Mouse (Mus musculus) CH12.LX (cell line): ENCODE measurements around the gene Srsf6. TPM values are rescaled to one million over a fixed set of nuclear protein-coding genes. Genes with fewer than 3 reads are reported as not detected.

Experiments used
- DNase-seq: peaks from one replicate; pipeline ENCODE4 v3.0.0-alpha.2; 2013; ENCODE audit errors: extremely low read depth
- H3K27ac ChIP-seq: 2 replicates; pipeline ENCODE4 v1.5.1; 2012; ENCODE audit warnings: low read depth, mild to moderate bottlenecking, control low read depth, moderate library complexity; ENCODE audit not compliant: insufficient read depth
- H3K27me3 ChIP-seq: replicated peaks from 2 replicates; pipeline ENCODE3; 2012; ENCODE audit warnings: inconsistent platforms
- H3K36me3 ChIP-seq, 2 experiments: replicated peaks in 1 of 2; 2 replicates each; pipeline versions ENCODE3 to v1.6.1; 2012; ENCODE audit warnings: inconsistent platforms in 1 of 2, low read length in 1 of 2, mild to moderate bottlenecking in 1 of 2, mixed read lengths in 1 of 2, moderate library complexity in 1 of 2; ENCODE audit not compliant: control insufficient read depth in 1 of 2, insufficient read depth in 1 of 2
- H3K4me1 ChIP-seq, 2 experiments: 2 replicates each; pipeline ENCODE4 v1.6.1; 2012; ENCODE audit warnings: inconsistent platforms in 1 of 2, moderate library complexity in 1 of 2; ENCODE audit not compliant: insufficient read depth in 2 of 2, control insufficient read depth in 1 of 2
- H3K4me2 ChIP-seq: 2 replicates; pipeline ENCODE4 v1.6.1; 2012; ENCODE audit warnings: low read depth, mild to moderate bottlenecking, control low read depth; ENCODE audit not compliant: poor library complexity, insufficient read depth, severe bottlenecking
- H3K4me3 ChIP-seq, 3 experiments: fragments of 150-350 bp in 1 of 3; sonication (generic) in 1 of 3; replicated peaks in 1 of 3; 2 replicates each; pipeline versions ENCODE3 to v1.5.1; 2011 to 2012; ENCODE audit warnings: low read depth in 2 of 3, low read length in 2 of 3, mild to moderate bottlenecking in 2 of 3, moderate library complexity in 2 of 3, control low read depth in 1 of 3, improper control_type of control experiment in 1 of 3, inconsistent platforms in 1 of 3, mixed read lengths in 1 of 3; ENCODE audit not compliant: poor library complexity in 1 of 3
- H3K79me2 ChIP-seq: replicated peaks from 2 replicates; pipeline ENCODE4 v1.6.1; 2012; ENCODE audit warnings: mild to moderate bottlenecking, moderate library complexity; ENCODE audit not compliant: control insufficient read depth, poor library complexity, insufficient read depth, severe bottlenecking; ENCODE audit errors: extremely low read depth
- H3K9ac ChIP-seq: 2 replicates; pipeline ENCODE4 v1.6.1; 2012; ENCODE audit warnings: low read depth, mild to moderate bottlenecking, control low read depth, moderate library complexity; ENCODE audit not compliant: insufficient read depth
- H3K9me3 ChIP-seq: replicated peaks from 2 replicates; pipeline ENCODE3; 2012; ENCODE audit warnings: low read length, inconsistent platforms, mixed read lengths
- CHD1 ChIP-seq: IDR thresholded peaks from 2 replicates; pipeline ENCODE4 v1.6.1; 2012; ENCODE audit warnings: low read depth, low read length, improper control_type of control experiment, inconsistent platforms
- CHD2 ChIP-seq: IDR thresholded peaks from 2 replicates; pipeline ENCODE4 v1.6.1; 2011; ENCODE audit warnings: low read length, improper control_type of control experiment
- CTCF ChIP-seq, 2 experiments: IDR thresholded peaks in 1 of 2; conservative IDR thresholded peaks in 1 of 2; 2 replicates each; pipeline ENCODE4 v1.5.1; 2011 to 2012; ENCODE audit warnings: low read depth in 2 of 2, low read length in 2 of 2, improper control_type of control experiment in 1 of 2, inconsistent platforms in 1 of 2, mild to moderate bottlenecking in 1 of 2, moderate library complexity in 1 of 2
- E2F4 ChIP-seq: IDR thresholded peaks from 2 replicates; pipeline ENCODE4 v1.6.1; 2011; ENCODE audit warnings: low read depth, low read length, improper control_type of control experiment; ENCODE audit not compliant: insufficient replicate concordance
- ELF1 ChIP-seq: IDR thresholded peaks from 2 replicates; pipeline ENCODE4 v1.6.1; 2014; ENCODE audit warnings: low read depth, mild to moderate bottlenecking, inconsistent platforms, low read length, improper control_type of control experiment
- EP300 ChIP-seq: IDR thresholded peaks from 2 replicates; pipeline ENCODE4 v1.6.1; 2011; ENCODE audit warnings: low read length, improper control_type of control experiment
- ETS1 ChIP-seq: conservative IDR thresholded peaks from 2 replicates; pipeline ENCODE4 v1.6.1; 2012; ENCODE audit warnings: low read depth, mild to moderate bottlenecking, inconsistent platforms, low read length, improper control_type of control experiment, moderate library complexity
- GABPA ChIP-seq: IDR thresholded peaks from 2 replicates; pipeline ENCODE4 v1.6.1; 2012; ENCODE audit warnings: low read depth, low read length, improper control_type of control experiment, inconsistent platforms; ENCODE audit not compliant: insufficient replicate concordance
- HCFC1 ChIP-seq: IDR thresholded peaks from 2 replicates; pipeline ENCODE4 v1.6.1; 2012; ENCODE audit warnings: low read depth, mild to moderate bottlenecking, inconsistent platforms, low read length, improper control_type of control experiment
- IRF4 ChIP-seq: IDR thresholded peaks from 2 replicates; pipeline ENCODE4 v1.6.1; 2014; ENCODE audit warnings: low read depth, mild to moderate bottlenecking, inconsistent platforms, low read length, improper control_type of control experiment
- JUND ChIP-seq: conservative IDR thresholded peaks from 2 replicates; pipeline ENCODE4 v1.6.1; 2011; ENCODE audit warnings: low read depth, low read length, improper control_type of control experiment
- KAT2A ChIP-seq: IDR thresholded peaks from 2 replicates; pipeline ENCODE4 v1.6.1; 2012; ENCODE audit warnings: low read length, improper control_type of control experiment, inconsistent platforms; ENCODE audit not compliant: insufficient replicate concordance
- MAFK ChIP-seq: IDR thresholded peaks from 2 replicates; pipeline ENCODE4 v1.6.1; 2011; ENCODE audit warnings: low read length, improper control_type of control experiment; ENCODE audit not compliant: insufficient replicate concordance
- MAZ ChIP-seq: IDR thresholded peaks from 2 replicates; pipeline ENCODE4 v1.6.1; 2012; ENCODE audit warnings: low read depth, mild to moderate bottlenecking, inconsistent platforms, low read length, improper control_type of control experiment, moderate library complexity
- MEF2A ChIP-seq: IDR thresholded peaks from 2 replicates; pipeline ENCODE4 v1.6.1; 2014; ENCODE audit warnings: low read depth, mild to moderate bottlenecking, inconsistent platforms, low read length, improper control_type of control experiment, borderline replicate concordance
- POLR2A ChIP-seq: IDR thresholded peaks from 2 replicates; pipeline ENCODE4 v1.6.1; 2011; ENCODE audit warnings: low read depth, mild to moderate bottlenecking, improper control_type of control experiment, low read length
- RAD21 ChIP-seq: IDR thresholded peaks from 2 replicates; pipeline ENCODE4 v1.6.1; 2011; ENCODE audit warnings: low read depth, mild to moderate bottlenecking, low read length, improper control_type of control experiment, moderate library complexity
- RCOR1 ChIP-seq: conservative IDR thresholded peaks from 2 replicates; pipeline ENCODE4 v1.6.1; 2012; ENCODE audit warnings: low read depth, mild to moderate bottlenecking, inconsistent platforms, low read length, improper control_type of control experiment
- SIN3A ChIP-seq: IDR thresholded peaks from 2 replicates; pipeline ENCODE4 v1.6.1; 2012; ENCODE audit warnings: low read length, improper control_type of control experiment, inconsistent platforms
- SMC3 ChIP-seq: IDR thresholded peaks from 2 replicates; pipeline ENCODE4 v1.6.1; 2011; ENCODE audit warnings: low read depth, low read length, improper control_type of control experiment
- TBP ChIP-seq: conservative IDR thresholded peaks from 2 replicates; pipeline ENCODE4 v1.6.1; 2011; ENCODE audit warnings: low read depth, low read length, improper control_type of control experiment
- USF2 ChIP-seq: conservative IDR thresholded peaks from 2 replicates; pipeline ENCODE4 v1.6.1; 2011; ENCODE audit warnings: low read depth, low read length, improper control_type of control experiment
- ZC3H11A ChIP-seq: IDR thresholded peaks from 2 replicates; pipeline ENCODE4 v1.6.1; 2012; ENCODE audit warnings: low read depth, mild to moderate bottlenecking, inconsistent platforms, low read length, improper control_type of control experiment
- ZKSCAN1 ChIP-seq: IDR thresholded peaks from 2 replicates; pipeline ENCODE4 v1.6.1; 2012; ENCODE audit warnings: low read depth, inconsistent platforms, low read length, improper control_type of control experiment, borderline replicate concordance
- ZMIZ1 ChIP-seq: IDR thresholded peaks from 2 replicates; pipeline ENCODE4 v1.6.1; 2012; ENCODE audit warnings: low read depth, mild to moderate bottlenecking, inconsistent platforms, low read length, improper control_type of control experiment
- ZNF384 ChIP-seq: IDR thresholded peaks from 2 replicates; pipeline ENCODE4 v1.6.1; 2012; ENCODE audit warnings: low read depth, low read length, improper control_type of control experiment, inconsistent platforms
- dilution Hi-C: fragments of 300-500 bp; cut with MboI; formaldehyde crosslinking; loops from 2 replicates; pipeline ENCODE4 v1.14.3; 2020; ENCODE audit warnings: low sequenced_read_pairs; ENCODE audit not compliant: extremely low pct_unique_long_range_greater_than_20kb, extremely low pct_ligation_motif_present
- in situ Hi-C: fragments of 300-500 bp; cut with MboI; formaldehyde crosslinking; loops from 3 replicates; pipeline ENCODE4 v1.14.3; 2019; ENCODE audit warnings: low sequenced_read_pairs, low pct_ligation_motif_present, low pct_unique_long_range_greater_than_20kb, mixed read lengths
- polyA plus RNA-seq: library from polyadenylated mRNA; unstranded; fragments of >175 nt; gene quantifications from 2 replicates; pipeline ENCODE4 v1.2.1, GENCODE M21; 2012; ENCODE audit warnings: low read depth; ENCODE audit not compliant: insufficient read length
- total RNA-seq, 2 experiments: library from RNA; depleted of rRNA; stranded (reverse); fragments of 300-350 nt in 1 of 2; fragments of >200 nt in 1 of 2; gene quantifications; 2 replicates each; pipeline ENCODE4 v1.2.3; 2012 to 2014

Gene Srsf6
- total and polyA plus RNA-seq, 3 experiments = 96.3 to 227 (median 204) TPM

DNA sequence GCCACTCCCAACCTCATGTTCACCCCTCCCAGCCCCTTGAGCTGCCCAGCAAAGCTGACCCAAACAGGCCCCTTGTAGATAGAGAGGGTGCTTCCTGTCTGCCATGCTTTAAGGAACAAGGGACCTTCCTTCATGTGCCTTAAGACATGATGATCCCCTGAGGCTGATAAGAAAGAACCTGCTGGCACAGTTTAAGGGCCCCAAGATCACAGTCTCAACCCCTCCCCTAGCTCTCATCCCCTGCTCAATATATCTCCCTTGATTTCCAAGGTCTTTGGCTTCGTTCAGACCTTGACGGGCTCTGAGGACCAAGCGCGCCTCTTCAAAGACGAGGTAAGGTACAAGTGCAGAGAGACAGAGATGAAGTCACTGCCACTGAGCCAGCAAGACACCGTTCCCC, 39.6 kb downstream of the Srsf6 start:
- H3K27ac ChIP-seq = no peak overlapping the region
- H3K79me2 ChIP-seq = no peaks in the 10 kb centered on the region
- H3K4me3 ChIP-seq = no peak overlapping the region
- H3K4me1 ChIP-seq = peaks cover 0 to under 1% of the 10 kb centered on the region in 2 experiments; a peak in 2 of 4 replicates
- H3K4me2 ChIP-seq = no peak overlapping the region
- no peak overlapping the region for H3K9ac ChIP-seq
- dilution Hi-C loops = no loop called here
- H3K9me3 ChIP-seq = no peaks in the 10 kb centered on the region
- no peaks in the 10 kb centered on the region for H3K36me3 ChIP-seq
- H3K27me3 ChIP-seq = peaks cover 54% of the 10 kb centered on the region
- in situ Hi-C loops = no loop called here
- no peak for DNase-seq
- TF ChIP-seq EP300 (no peak), RCOR1 (no peak), CHD1 (no peak), ZNF384 (no peak), E2F4 (no peak), ZC3H11A (no peak), KAT2A (no peak), ELF1 (no peak), SMC3 (no peak), ZKSCAN1 (no peak), TBP (no peak), ETS1 (no peak), GABPA (no peak), JUND (no peak), POLR2A (no peak), HCFC1 (no peak), MAFK (no peak), IRF4 (no peak), MAZ (no peak), RAD21 (no peak)

- no peak overlapping the region for H3K4me2 ChIP-seq
- H3K4me1 ChIP-seq = peaks cover 0 to 4% of the 10 kb centered on the region in 2 experiments; a peak in 2 of 4 replicates
- in situ Hi-C loops = no loop called here
- peaks cover 47% of the 10 kb centered on the region for H3K27me3 ChIP-seq
- no peak for TF ChIP-seq RAD21
- no peak for TF ChIP-seq ETS1
- no peak for TF ChIP-seq SIN3A
- no peak for TF ChIP-seq GABPA
- TF ChIP-seq JUND = no peak
- TF ChIP-seq USF2 = no peak
- no peak for TF ChIP-seq CHD2
- no peak for TF ChIP-seq MEF2A
- no peak for TF ChIP-seq CHD1
- TF ChIP-seq ZMIZ1 = no peak
- TF ChIP-seq ZKSCAN1 = no peak
- TF ChIP-seq CTCF (conservative IDR thresholded peaks at IDR 0.05 in 1 of 2, IDR thresholded peaks at IDR 0.05 in 1 of 2; ENCODE audit: low read depth in 2 of 2, low read length in 2 of 2) = no peak
- TF ChIP-seq EP300 = no peak
- no peak overlapping the region for H3K4me3 ChIP-seq
- dilution Hi-C loops = no loop called here
- H3K36me3 ChIP-seq = no peaks in the 10 kb centered on the region
- no peak overlapping the region for H3K27ac ChIP-seq
- H3K9me3 ChIP-seq = no peaks in the 10 kb centered on the region
- H3K79me2 ChIP-seq = no peaks in the 10 kb centered on the region
- H3K9ac ChIP-seq = no peak overlapping the region
- no peak for DNase-seq
These were observed 41.4 kb downstream of the Srsf6 start for GRCm38 (mm10) chr2:162972752-162973151.
